Mouse (Mus musculus): ENCODE results near the gene Tas2r138. TPM values are rescaled to one million over a fixed set of nuclear protein-coding genes. Genes with fewer than 3 reads are reported as not detected.

Gene Tas2r138
- polyA plus RNA-seq, 2 experiments: not detected

- H3K36me3 ChIP-seq (replicated peaks; ENCODE audit: control insufficient read depth, insufficient read depth, low read depth): no peaks in the 10 kb centered on the region
- WGBS (ENCODE audit: insufficient replicate concordance): 71% methylated on average over 3 of the region's 3 CpGs
- TF ChIP-seq EP300 (IDR thresholded peaks at IDR 0.05; ENCODE audit: low read depth): no peak
- TF ChIP-seq CTCF (IDR thresholded peaks at IDR 0.05; ENCODE audit: low read depth): no peak
Observed at GRCm38 (mm10) chr6:40569187-40569586, 43.9 kb downstream of the Tas2r138 start, which contains the start of gene Olfr460. Gene Olfr460 (plus strand): TSS chr6:40569487.

More at GRCm38 (mm10) chr6:40569187-40569586, 43.9 kb downstream of the Tas2r138 start, which contains the start of gene Olfr460:
- no peaks in the 10 kb centered on the region for H3K27me3 ChIP-seq (ENCODE audit: control insufficient read depth, insufficient read depth, low read length)
- no peak for ATAC-seq (ENCODE audit: insufficient read depth)
- H3K4me3 ChIP-seq (ENCODE audit: insufficient read depth in 1 of 2, low read depth in 2 of 2, low read length in 2 of 2): no peak within 1 kb of the TSS
- no peaks in the 10 kb centered on the region for H3K4me1 ChIP-seq (replicated peaks; ENCODE audit: control insufficient read depth in 2 of 2, insufficient read depth in 2 of 2, low read length in 1 of 2)
- no peak within 1 kb of the TSS for H3K27ac ChIP-seq
- no peak within 1 kb of the TSS for H3K9ac ChIP-seq (replicated peaks)
- no peak for DNase-seq (ENCODE audit: low read depth in 3 of 3, low spot score in 3 of 3)
- no peak within 1 kb of the TSS for H3K4me2 ChIP-seq (ENCODE audit: low read depth)
- no peaks in the 10 kb centered on the region for H3K9me3 ChIP-seq (ENCODE audit: control insufficient read depth, low read length)

Other genes with a start within 250 kb of the Tas2r138 start
- gene E330009J07Rik, start 177.2 kb downstream of the Tas2r138 start, polyA plus RNA-seq (2012; rRNA removed): 0.35 and 0.57 TPM in 2 replicates
- 0.67 and 2.7 TPM in 2 replicates for gene E330009J07Rik, start 177.2 kb downstream of the Tas2r138 start, polyA plus RNA-seq (2014; fragmentation: Nextera tagmentation; extraction: Ambion mirVana)
- gene Wee2, start 174.2 kb downstream of the Tas2r138 start, polyA plus RNA-seq (2012; rRNA removed): not detected in 2 replicates
- gene Wee2, start 174.2 kb downstream of the Tas2r138 start, polyA plus RNA-seq (2014; fragmentation: Nextera tagmentation; extraction: Ambion mirVana): not detected in 2 replicates
- 15.4 and 37.0 TPM in 2 replicates for gene Ssbp1, start 142.0 kb downstream of the Tas2r138 start, polyA plus RNA-seq (2012; rRNA removed)
- 68.5 and 75.1 TPM in 2 replicates for gene Ssbp1, start 142.0 kb downstream of the Tas2r138 start, polyA plus RNA-seq (2014; fragmentation: Nextera tagmentation; extraction: Ambion mirVana)
- gene Tas2r137, start 122.1 kb downstream of the Tas2r138 start, polyA plus RNA-seq (2012; rRNA removed): not detected in 2 replicates
- not detected in 2 replicates for gene Tas2r137, start 122.1 kb downstream of the Tas2r138 start, polyA plus RNA-seq (2014; fragmentation: Nextera tagmentation; extraction: Ambion mirVana)
- 0.05 TPM in 1 of 2 replicates, not detected in the other for gene Tas2r108, start 119.8 kb downstream of the Tas2r138 start, polyA plus RNA-seq (2012; rRNA removed)
- gene Tas2r108, start 119.8 kb downstream of the Tas2r138 start, polyA plus RNA-seq (2014; fragmentation: Nextera tagmentation; extraction: Ambion mirVana): 0.14 TPM in 1 of 2 replicates, not detected in the other
- not detected in 2 replicates for gene Prss37, start 93.8 kb downstream of the Tas2r138 start, polyA plus RNA-seq (2012; rRNA removed)
- not detected in 2 replicates for gene Prss37, start 93.8 kb downstream of the Tas2r138 start, polyA plus RNA-seq (2014; fragmentation: Nextera tagmentation; extraction: Ambion mirVana)
- not detected in 2 replicates for gene Olfr461, start 58.3 kb downstream of the Tas2r138 start, polyA plus RNA-seq (2012; rRNA removed)
- gene Olfr461, start 58.3 kb downstream of the Tas2r138 start, polyA plus RNA-seq (2014; fragmentation: Nextera tagmentation; extraction: Ambion mirVana): not detected in 2 replicates
- 0.02 TPM in 1 of 2 replicates, not detected in the other for gene Olfr460, start 43.8 kb downstream of the Tas2r138 start, polyA plus RNA-seq (2012; rRNA removed)
- not detected in 2 replicates for gene Olfr460, start 43.8 kb downstream of the Tas2r138 start, polyA plus RNA-seq (2014; fragmentation: Nextera tagmentation; extraction: Ambion mirVana)
- 1.5 and 3.0 TPM in 2 replicates for gene Clec5a, start 27.5 kb downstream of the Tas2r138 start, polyA plus RNA-seq (2012; rRNA removed)
- gene Clec5a, start 27.5 kb downstream of the Tas2r138 start, polyA plus RNA-seq (2014; fragmentation: Nextera tagmentation; extraction: Ambion mirVana): 5.5 and 8.9 TPM in 2 replicates
- gene Mgam, start 15.5 kb upstream of the Tas2r138 start, polyA plus RNA-seq (2012; rRNA removed): 1.3 and 1.4 TPM in 2 replicates
- 2.3 and 3.2 TPM in 2 replicates for gene Mgam, start 15.5 kb upstream of the Tas2r138 start, polyA plus RNA-seq (2014; fragmentation: Nextera tagmentation; extraction: Ambion mirVana)

Measured in liver, embryonic 14.5 days (tissue).